Mouse (Mus musculus) spleen, adult 12 weeks (tissue): Measurements from ENCODE around the gene Foxm1.

Experiments
- DNase-seq: peaks from one replicate; pipeline ENCODE4 v3.0.0; 2022; ENCODE audit warnings: low spot score

The Foxm1 gene

DNA sequence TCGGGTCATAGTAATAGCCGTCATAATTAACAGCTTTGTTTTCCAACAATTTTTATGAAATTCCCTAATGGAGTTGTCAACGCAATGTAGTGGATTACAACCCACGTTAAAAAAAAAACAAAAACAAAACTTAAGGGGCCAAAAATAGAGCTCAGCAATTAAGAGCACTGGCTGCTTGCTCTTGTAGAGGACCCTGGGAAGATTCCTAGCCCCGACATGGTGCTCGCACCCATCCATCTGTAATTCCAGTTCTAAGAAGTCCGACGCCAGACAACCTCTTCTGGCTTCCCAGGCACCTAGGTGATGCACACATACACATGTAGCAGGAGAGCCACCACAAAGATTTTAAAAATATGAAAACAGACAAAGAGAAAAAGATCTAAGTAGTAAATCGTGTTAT, 62.3 kb downstream of the Foxm1 start:
- no peak for DNase-seq
